Mouse (Mus musculus): ENCODE data around the gene Retreg3. TPM values are rescaled to one million over a fixed set of nuclear protein-coding genes. Genes with fewer than 3 reads are reported as not detected.

Retreg3 gene
- polyA plus RNA-seq, 1 experiment from 2014 or later = 10.5 TPM

GRCm38 (mm10) chr11:101115564-101115963 lies 4.1 kb downstream of the Retreg3 start:
- Histone ChIP-seq H3K27ac (ENCODE audit: low read depth, low read length) (no peak overlapping the region; the same call in 1 of the 2 replicates), H3K4me3 (ENCODE audit: low read length) (no peak overlapping the region), H3K9ac (ENCODE audit: low read depth, low read length) (no peak overlapping the region), H3K9me3 (ENCODE audit: control insufficient read depth, low read length) (no peaks in the 10 kb centered on the region), H3K4me1 (ENCODE audit: control insufficient read depth, insufficient read depth, low read length) (peaks cover 11% of the 10 kb centered on the region), H3K36me3 (ENCODE audit: control insufficient read depth, insufficient read depth, low read length) (peaks cover 7% of the 10 kb centered on the region; the same call in 1 of the 2 replicates), H3K27me3 (ENCODE audit: control insufficient read depth, insufficient read depth, low read length) (no peaks in the 10 kb centered on the region), H3K4me2 (replicated peaks; ENCODE audit: low read depth, low read length) (no peak overlapping the region)
- ATAC-seq (ENCODE audit: low FRiP score, low TSS enrichment) = no peak
- 63% methylated on average over 2 of the region's 2 CpGs for WGBS

- no peak overlapping the region for H3K4me2 ChIP-seq (replicated peaks; ENCODE audit: low read depth, low read length)
- H3K27ac ChIP-seq (ENCODE audit: low read depth, low read length) = no peak overlapping the region
- H3K4me3 ChIP-seq (ENCODE audit: low read length) = no peak overlapping the region
- WGBS = 93% methylated on average over 3 of the region's 3 CpGs
- H3K27me3 ChIP-seq (ENCODE audit: control insufficient read depth, insufficient read depth, low read length) = no peaks in the 10 kb centered on the region
- no peaks in the 10 kb centered on the region for H3K9me3 ChIP-seq (ENCODE audit: control insufficient read depth, low read length)
- peaks cover 6% of the 10 kb centered on the region; the same call in 1 of the 2 replicates for H3K36me3 ChIP-seq (ENCODE audit: control insufficient read depth, insufficient read depth, low read length)
- no peak for ATAC-seq (ENCODE audit: low FRiP score, low TSS enrichment)
- no peak overlapping the region for H3K9ac ChIP-seq (ENCODE audit: low read depth, low read length)
- peaks cover 3% of the 10 kb centered on the region; the same call in 1 of the 2 replicates for H3K4me1 ChIP-seq (ENCODE audit: control insufficient read depth, insufficient read depth, low read length)
Measured at GRCm38 (mm10) chr11:101112186-101112585, 7.5 kb downstream of the Retreg3 start.

GRCm38 (mm10) chr11:101111178-101111577 lies 8.5 kb downstream of the Retreg3 start:
- Histone ChIP-seq H3K4me2 (replicated peaks; ENCODE audit: low read depth, low read length) (no peak overlapping the region), H3K36me3 (ENCODE audit: control insufficient read depth, insufficient read depth, low read length) (no peaks in the 10 kb centered on the region), H3K9me3 (ENCODE audit: control insufficient read depth, low read length) (no peaks in the 10 kb centered on the region), H3K9ac (ENCODE audit: low read depth, low read length) (no peak overlapping the region), H3K4me3 (ENCODE audit: low read length) (no peak overlapping the region), H3K27ac (ENCODE audit: low read depth, low read length) (no peak overlapping the region), H3K4me1 (ENCODE audit: control insufficient read depth, insufficient read depth, low read length) (peaks cover 3% of the 10 kb centered on the region; the same call in 1 of the 2 replicates), H3K27me3 (ENCODE audit: control insufficient read depth, insufficient read depth, low read length) (no peaks in the 10 kb centered on the region)
- no peak for ATAC-seq (ENCODE audit: low FRiP score, low TSS enrichment)
- 91% methylated on average over 4 of the region's 4 CpGs for WGBS

GRCm38 (mm10) chr11:101110708-101111107 lies 9.0 kb downstream of the Retreg3 start:
- no peaks in the 10 kb centered on the region for H3K27me3 ChIP-seq (ENCODE audit: control insufficient read depth, insufficient read depth, low read length)
- no peak overlapping the region for H3K27ac ChIP-seq (ENCODE audit: low read depth, low read length)
- H3K36me3 ChIP-seq (ENCODE audit: control insufficient read depth, insufficient read depth, low read length) = no peaks in the 10 kb centered on the region
- no peak for ATAC-seq (ENCODE audit: low FRiP score, low TSS enrichment)
- peaks cover under 1% of the 10 kb centered on the region; the same call in 1 of the 2 replicates for H3K4me1 ChIP-seq (ENCODE audit: control insufficient read depth, insufficient read depth, low read length)
- H3K9ac ChIP-seq (ENCODE audit: low read depth, low read length) = no peak overlapping the region
- H3K4me2 ChIP-seq (replicated peaks; ENCODE audit: low read depth, low read length) = no peak overlapping the region
- no peak overlapping the region for H3K4me3 ChIP-seq (ENCODE audit: low read length)
- WGBS = 56% methylated on average over 5 of the region's 5 CpGs
- no peaks in the 10 kb centered on the region for H3K9me3 ChIP-seq (ENCODE audit: control insufficient read depth, low read length)

DNA sequence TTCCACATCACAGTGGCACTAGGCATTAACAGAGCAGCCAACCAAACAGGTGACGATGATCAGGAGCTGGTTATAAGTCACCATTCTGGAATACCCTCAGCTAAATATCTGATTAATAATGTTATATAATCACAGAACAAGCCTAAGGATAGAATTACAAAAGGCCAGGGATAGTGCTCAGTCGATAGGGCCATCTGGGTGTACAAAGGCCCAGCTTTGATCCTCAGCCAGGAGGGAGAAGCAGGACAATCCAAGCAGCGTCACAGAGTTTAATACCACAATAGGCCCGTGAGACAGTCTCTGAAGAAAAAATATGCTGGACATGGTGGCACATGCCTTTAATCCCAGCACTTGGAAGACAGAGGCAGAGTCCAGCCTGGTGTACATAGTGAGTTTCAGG lies 10.3 kb downstream of the Retreg3 start:
- H3K4me3 ChIP-seq (ENCODE audit: low read length) = no peak overlapping the region
- H3K9me3 ChIP-seq (ENCODE audit: control insufficient read depth, low read length) = no peaks in the 10 kb centered on the region
- H3K27ac ChIP-seq (ENCODE audit: low read depth, low read length) = no peak overlapping the region
- no peaks in the 10 kb centered on the region for H3K27me3 ChIP-seq (ENCODE audit: control insufficient read depth, insufficient read depth, low read length)
- no peak overlapping the region for H3K4me2 ChIP-seq (replicated peaks; ENCODE audit: low read depth, low read length)
- no peak overlapping the region for H3K9ac ChIP-seq (ENCODE audit: low read depth, low read length)
- 84% methylated on average over 4 of the region's 4 CpGs for WGBS
- H3K4me1 ChIP-seq (ENCODE audit: control insufficient read depth, insufficient read depth, low read length) = no peaks in the 10 kb centered on the region
- H3K36me3 ChIP-seq (ENCODE audit: control insufficient read depth, insufficient read depth, low read length) = peaks cover 10% of the 10 kb centered on the region; the same call in 1 of the 2 replicates
- ATAC-seq (ENCODE audit: low FRiP score, low TSS enrichment) = no peak

- ATAC-seq (ENCODE audit: low FRiP score, low TSS enrichment) = no peak
- H3K4me3 ChIP-seq (ENCODE audit: low read length) = no peak overlapping the region
- H3K27ac ChIP-seq (ENCODE audit: low read depth, low read length) = no peak overlapping the region
- WGBS = 93% methylated on average over 5 of the region's 5 CpGs
- no peak overlapping the region for H3K9ac ChIP-seq (ENCODE audit: low read depth, low read length)
- H3K4me1 ChIP-seq (ENCODE audit: control insufficient read depth, insufficient read depth, low read length) = no peaks in the 10 kb centered on the region
- peaks cover 69% of the 10 kb centered on the region for H3K36me3 ChIP-seq (ENCODE audit: control insufficient read depth, insufficient read depth, low read length)
- no peaks in the 10 kb centered on the region for H3K9me3 ChIP-seq (ENCODE audit: control insufficient read depth, low read length)
- no peak overlapping the region for H3K4me2 ChIP-seq (replicated peaks; ENCODE audit: low read depth, low read length)
- H3K27me3 ChIP-seq (ENCODE audit: control insufficient read depth, insufficient read depth, low read length) = no peaks in the 10 kb centered on the region
Measured at GRCm38 (mm10) chr11:101103011-101103410, 16.7 kb downstream of the Retreg3 start.

DNA sequence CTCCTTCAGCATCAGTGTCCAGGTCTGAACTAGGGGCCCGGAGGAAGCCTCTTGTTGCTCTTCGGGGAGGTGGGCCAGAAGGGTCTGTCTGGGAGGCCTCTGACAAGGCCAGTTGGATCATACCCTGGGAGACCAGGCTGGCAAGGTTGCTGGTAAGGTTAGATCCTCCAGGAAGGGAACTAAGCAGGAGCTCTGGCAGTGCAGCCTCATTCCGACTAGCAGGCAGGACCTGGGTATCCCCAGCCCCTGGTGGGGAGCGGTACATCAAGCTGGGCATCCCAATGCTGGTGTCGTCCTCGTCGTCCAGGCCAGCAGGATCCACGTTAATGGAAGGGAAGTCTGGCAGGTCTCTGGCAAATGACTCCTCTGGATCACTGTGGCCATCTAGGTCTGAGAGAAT lies 21.5 kb downstream of the Retreg3 start:
- H3K9ac ChIP-seq (ENCODE audit: low read depth, low read length) = no peak overlapping the region
- no peaks in the 10 kb centered on the region for H3K9me3 ChIP-seq (ENCODE audit: control insufficient read depth, low read length)
- WGBS = 78% methylated on average over 8 of the region's 8 CpGs
- peaks cover 68% of the 10 kb centered on the region for H3K36me3 ChIP-seq (ENCODE audit: control insufficient read depth, insufficient read depth, low read length)
- H3K27me3 ChIP-seq (ENCODE audit: control insufficient read depth, insufficient read depth, low read length) = no peaks in the 10 kb centered on the region
- no peak overlapping the region for H3K27ac ChIP-seq (ENCODE audit: low read depth, low read length)
- peaks cover 10% of the 10 kb centered on the region; the same call in 1 of the 2 replicates for H3K4me1 ChIP-seq (ENCODE audit: control insufficient read depth, insufficient read depth, low read length)
- no peak for ATAC-seq (ENCODE audit: low FRiP score, low TSS enrichment)
- no peak overlapping the region for H3K4me3 ChIP-seq (ENCODE audit: low read length)
- no peak overlapping the region for H3K4me2 ChIP-seq (replicated peaks; ENCODE audit: low read depth, low read length)

DNA sequence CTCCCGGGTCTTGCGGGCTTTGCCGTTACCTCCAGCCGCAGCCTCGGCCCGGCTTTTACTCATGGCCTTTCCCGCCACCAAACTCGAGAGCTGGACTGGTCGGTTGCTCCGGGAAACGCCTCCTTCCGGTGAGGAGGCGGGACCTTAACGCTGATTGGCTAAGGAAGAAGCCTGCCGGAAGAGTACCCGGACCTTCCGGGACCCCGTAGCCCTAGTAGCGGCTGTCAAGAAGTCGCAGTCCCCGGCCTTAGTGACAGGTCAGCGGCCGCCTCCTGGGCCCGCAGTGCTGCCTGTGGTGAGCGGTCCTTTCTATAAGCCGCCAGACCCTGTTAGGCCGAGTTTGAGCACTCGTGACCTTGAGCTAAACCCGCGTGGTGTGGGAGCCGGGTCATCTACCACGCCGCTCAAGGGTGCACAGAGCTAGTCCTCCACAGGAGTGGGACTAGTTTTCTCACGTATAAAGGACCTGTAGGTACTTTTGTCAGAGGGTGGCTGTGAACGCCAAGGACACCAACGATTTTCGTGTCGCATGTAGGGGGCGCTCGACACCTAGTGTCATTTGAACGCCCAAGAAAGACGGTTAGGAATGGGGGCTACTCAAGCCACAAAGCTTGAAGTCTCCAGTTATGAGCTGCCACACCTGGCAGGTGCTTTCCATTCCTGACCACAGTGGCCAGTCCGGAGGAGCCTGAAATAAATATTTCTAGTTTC lies 24.2 kb downstream of the Retreg3 start, which contains the start of gene Psmc3ip:
TSS of gene Psmc3ip (minus strand) at position 123 of the 711 bp plus-strand sequence.
- Histone ChIP-seq H3K4me1 (ENCODE audit: control insufficient read depth, insufficient read depth, low read length) (peaks cover 10% of the 10 kb centered on the region; the same call in 1 of the 2 replicates), H3K27ac (ENCODE audit: low read depth, low read length) (peak within 1 kb of the TSS; percentile 73), H3K4me2 (replicated peaks; ENCODE audit: low read depth, low read length) (peak within 1 kb of the TSS; percentile 89), H3K27me3 (ENCODE audit: control insufficient read depth, insufficient read depth, low read length) (no peaks in the 10 kb centered on the region), H3K36me3 (ENCODE audit: control insufficient read depth, insufficient read depth, low read length) (peaks cover 70% of the 10 kb centered on the region), H3K9ac (ENCODE audit: low read depth, low read length) (peak within 1 kb of the TSS; percentile 81), H3K9me3 (ENCODE audit: control insufficient read depth, low read length) (no peaks in the 10 kb centered on the region), H3K4me3 (ENCODE audit: low read length) (peak within 1 kb of the TSS; percentile 50)
- ATAC-seq (ENCODE audit: low FRiP score, low TSS enrichment) = peak; percentile 96
- WGBS = under 1% methylated on average over 43 of the region's 43 CpGs

GRCm38 (mm10) chr11:101094930-101095313 lies 24.8 kb downstream of the Retreg3 start:
- 1% methylated on average over 17 of the region's 18 CpGs for WGBS
- H3K27me3 ChIP-seq (ENCODE audit: control insufficient read depth, insufficient read depth, low read length) = no peaks in the 10 kb centered on the region
- peak overlapping the region; percentile 89 for H3K4me2 ChIP-seq (replicated peaks; ENCODE audit: low read depth, low read length)
- peak overlapping the region; percentile 81 for H3K9ac ChIP-seq (ENCODE audit: low read depth, low read length)
- H3K27ac ChIP-seq (ENCODE audit: low read depth, low read length) = no peak overlapping the region
- peak overlapping the region; percentile 50 for H3K4me3 ChIP-seq (ENCODE audit: low read length)
- peak; percentile 36 for ATAC-seq (ENCODE audit: low FRiP score, low TSS enrichment)
- no peaks in the 10 kb centered on the region for H3K9me3 ChIP-seq (ENCODE audit: control insufficient read depth, low read length)
- H3K36me3 ChIP-seq (ENCODE audit: control insufficient read depth, insufficient read depth, low read length) = peaks cover 70% of the 10 kb centered on the region
- H3K4me1 ChIP-seq (ENCODE audit: control insufficient read depth, insufficient read depth, low read length) = peaks cover 10% of the 10 kb centered on the region; the same call in 1 of the 2 replicates
